24 mouse cellular contexts compared by ENCODE assay signal in genomic region chr17:88437391-88437790, GRCm38 (mm10). TPM values are rescaled to one million over a fixed set of nuclear protein-coding genes. Genes with fewer than 3 reads are reported as not detected.
DNase-seq lines count a peak whose midpoint lies in the region; ATAC-seq and TF ChIP-seq lines count a peak whose summit lies in the region.
"Had no signal": no experiment of that assay in that cellular context is flagged by ENCODE, and none has a peak within 500 bp of the region (broad histone marks: within the 10 kb centered on the region; RNA-seq: fewer than 3 reads in every experiment).

No protein-coding gene starts in this region.

- no peaks in the 10 kb centered on the region for H3K36me3 ChIP-seq in liver, embryonic 11.5 days (ENCODE audit: control insufficient read depth, insufficient read depth, low read length)
- no peaks in the 10 kb centered on the region for H3K36me3 ChIP-seq in intestine, embryonic 16.5 days (ENCODE audit: control insufficient read depth, insufficient read depth, low read length)
- no peaks in the 10 kb centered on the region for H3K36me3 ChIP-seq in liver, embryonic 14.5 days (replicated peaks; ENCODE audit: control insufficient read depth, insufficient read depth, low read depth)
- no peaks in the 10 kb centered on the region for H3K36me3 ChIP-seq in small intestine, adult 2 months (ENCODE audit: control insufficient read depth, insufficient read depth, low read length)
- no peaks in the 10 kb centered on the region for H3K36me3 ChIP-seq in forebrain, embryonic 16.5 days (ENCODE audit: control insufficient read depth, insufficient read depth)
- no peaks in the 10 kb centered on the region for H3K36me3 ChIP-seq in hindbrain, embryonic 11.5 days (ENCODE audit: control insufficient read depth, insufficient read depth, low read length)
- H3K36me3 ChIP-seq: embryonic facial prominence, embryonic 10.5 days; G1E; heart, embryonic 13.5 days; hindbrain, embryonic 13.5 days had no signal

- no peak for ATAC-seq in liver, embryonic 11.5 days (replicated peaks; ENCODE audit: low FRiP score)
- ATAC-seq in intestine, embryonic 16.5 days = no peak
- no peak for ATAC-seq in liver, embryonic 14.5 days (ENCODE audit: insufficient read depth)
- no peak for ATAC-seq in forebrain, embryonic 16.5 days
- no peak for ATAC-seq in hindbrain, embryonic 11.5 days (ENCODE audit: low FRiP score)
- ATAC-seq: CD4-positive, CD25-positive, alpha-beta regulatory T cell, adult 4 months; forebrain, embryonic 13.5 days; Patski had no signal

- H3K9ac ChIP-seq in liver, embryonic 11.5 days (ENCODE audit: low read depth, low read length) = no peak overlapping the region
- H3K9ac ChIP-seq in intestine, embryonic 16.5 days (ENCODE audit: low read depth, low read length) = no peak overlapping the region
- no peak overlapping the region for H3K9ac ChIP-seq in liver, embryonic 14.5 days (replicated peaks)
- H3K9ac ChIP-seq in forebrain, embryonic 16.5 days (replicated peaks; ENCODE audit: low read depth, low read length) = no peak overlapping the region
- no peak overlapping the region for H3K9ac ChIP-seq in hindbrain, embryonic 11.5 days (ENCODE audit: low read depth, low read length)
- H3K9ac ChIP-seq: forebrain, embryonic 13.5 days; heart, embryonic 13.5 days; hindbrain, embryonic 13.5 days had no signal

- no peak overlapping the region for H3K4me2 ChIP-seq in liver, embryonic 11.5 days
- no peak overlapping the region for H3K4me2 ChIP-seq in intestine, embryonic 16.5 days (ENCODE audit: low read depth, low read length)
- no peak overlapping the region for H3K4me2 ChIP-seq in liver, embryonic 14.5 days (ENCODE audit: low read depth)
- H3K4me2 ChIP-seq in forebrain, embryonic 16.5 days (ENCODE audit: low read length) = no peak overlapping the region
- no peak overlapping the region for H3K4me2 ChIP-seq in hindbrain, embryonic 11.5 days (replicated peaks; ENCODE audit: low read depth, low read length)
- H3K4me2 ChIP-seq: forebrain, embryonic 13.5 days; heart, embryonic 13.5 days; hindbrain, embryonic 13.5 days had no signal

- no peak overlapping the region for H3K27ac ChIP-seq in liver, embryonic 11.5 days (ENCODE audit: low read depth, low read length)
- peak overlapping the region; percentile 47 for H3K27ac ChIP-seq in intestine, embryonic 16.5 days (ENCODE audit: low read length)
- H3K27ac ChIP-seq in liver, embryonic 14.5 days = no peak overlapping the region
- peak overlapping the region; percentile 78 for H3K27ac ChIP-seq in small intestine, adult 2 months (ENCODE audit: insufficient read depth, low read depth, low read length)
- no peak overlapping the region for H3K27ac ChIP-seq in forebrain, embryonic 16.5 days (ENCODE audit: low read length)
- no peak overlapping the region for H3K27ac ChIP-seq in hindbrain, embryonic 11.5 days (ENCODE audit: low read depth, low read length)
- H3K27ac ChIP-seq: embryonic facial prominence, embryonic 10.5 days; forebrain, embryonic 13.5 days; gastrocnemius, adult 2 months; heart, embryonic 13.5 days; hindbrain, embryonic 13.5 days had no signal

- H3K9me3 ChIP-seq in liver, embryonic 11.5 days (ENCODE audit: control insufficient read depth, low read length) = peaks cover 2% of the 10 kb centered on the region; the same call in 1 of the 2 replicates
- H3K9me3 ChIP-seq in intestine, embryonic 16.5 days (ENCODE audit: control insufficient read depth, low read length) = no peaks in the 10 kb centered on the region
- H3K9me3 ChIP-seq in liver, embryonic 14.5 days (ENCODE audit: control insufficient read depth, low read length) = no peaks in the 10 kb centered on the region; the same call in none of the 2 replicates
- H3K9me3 ChIP-seq in forebrain, embryonic 16.5 days (ENCODE audit: control insufficient read depth, low read length) = no peaks in the 10 kb centered on the region
- H3K9me3 ChIP-seq in hindbrain, embryonic 11.5 days (ENCODE audit: control insufficient read depth, low read length) = no peaks in the 10 kb centered on the region
- H3K9me3 ChIP-seq: embryonic facial prominence, embryonic 10.5 days; forebrain, embryonic 13.5 days; G1E; heart, embryonic 13.5 days; hindbrain, embryonic 13.5 days had no signal

- H3K4me3 ChIP-seq in liver, embryonic 11.5 days (ENCODE audit: low read depth, low read length) = no peak overlapping the region
- no peak overlapping the region for H3K4me3 ChIP-seq in intestine, embryonic 16.5 days (ENCODE audit: low read length)
- no peak overlapping the region for H3K4me3 ChIP-seq in liver, embryonic 14.5 days (ENCODE audit: insufficient read depth in 1 of 2, low read depth in 2 of 2, low read length in 2 of 2)
- H3K4me3 ChIP-seq in small intestine, adult 2 months (ENCODE audit: low read depth, low read length) = no peak overlapping the region
- no peak overlapping the region for H3K4me3 ChIP-seq in forebrain, embryonic 16.5 days (replicated peaks; ENCODE audit: low read length)
- H3K4me3 ChIP-seq in hindbrain, embryonic 11.5 days (ENCODE audit: low read depth, low read length) = no peak overlapping the region
- H3K4me3 ChIP-seq: embryonic facial prominence, embryonic 10.5 days; forebrain, embryonic 13.5 days; gastrocnemius, adult 2 months; heart, embryonic 13.5 days; hindbrain, embryonic 13.5 days had no signal

- peaks cover 7% of the 10 kb centered on the region for H3K4me1 ChIP-seq in liver, embryonic 11.5 days (replicated peaks; ENCODE audit: control insufficient read depth, insufficient read depth, low read length)
- H3K4me1 ChIP-seq in intestine, embryonic 16.5 days (ENCODE audit: control insufficient read depth, insufficient read depth, low read length) = no peaks in the 10 kb centered on the region
- peaks cover 18 to 23% of the 10 kb centered on the region in 2 experiments for H3K4me1 ChIP-seq in liver, embryonic 14.5 days (replicated peaks; ENCODE audit: control insufficient read depth in 2 of 2, insufficient read depth in 2 of 2, low read length in 1 of 2)
- peaks cover 9% of the 10 kb centered on the region; the same call in 1 of the 2 replicates for H3K4me1 ChIP-seq in small intestine, adult 2 months (ENCODE audit: control insufficient read depth, insufficient read depth, insufficient read length, low read length)
- no peaks in the 10 kb centered on the region for H3K4me1 ChIP-seq in forebrain, embryonic 16.5 days (replicated peaks; ENCODE audit: control insufficient read depth, insufficient read depth, low read length)
- H3K4me1 ChIP-seq in hindbrain, embryonic 11.5 days (replicated peaks; ENCODE audit: control insufficient read depth, insufficient read depth, low read length) = no peaks in the 10 kb centered on the region
- H3K4me1 ChIP-seq: forebrain, embryonic 13.5 days; hindbrain, embryonic 13.5 days had no signal

- H3K27me3 ChIP-seq in liver, embryonic 11.5 days (replicated peaks; ENCODE audit: control insufficient read depth, insufficient read depth, low read length) = no peaks in the 10 kb centered on the region
- no peaks in the 10 kb centered on the region for H3K27me3 ChIP-seq in intestine, embryonic 16.5 days (replicated peaks; ENCODE audit: control insufficient read depth, insufficient read depth, low read length)
- no peaks in the 10 kb centered on the region for H3K27me3 ChIP-seq in liver, embryonic 14.5 days (ENCODE audit: control insufficient read depth, insufficient read depth, low read length)
- no peaks in the 10 kb centered on the region for H3K27me3 ChIP-seq in small intestine, adult 2 months (ENCODE audit: control insufficient read depth, insufficient read depth, low read length)
- H3K27me3 ChIP-seq in forebrain, embryonic 16.5 days (replicated peaks; ENCODE audit: control insufficient read depth, insufficient read depth, low read length) = no peaks in the 10 kb centered on the region
- H3K27me3 ChIP-seq in hindbrain, embryonic 11.5 days (ENCODE audit: control insufficient read depth, insufficient read depth, low read length) = no peaks in the 10 kb centered on the region
- H3K27me3 ChIP-seq: heart, embryonic 13.5 days; hindbrain, embryonic 13.5 days had no signal

- peak; percentile 62 for TF ChIP-seq EP300 in liver, embryonic 14.5 days (IDR thresholded peaks at IDR 0.05; ENCODE audit: low read depth)

- 67% methylated on average over 1 of the region's 1 CpGs for WGBS in liver, embryonic 11.5 days
- WGBS in intestine, embryonic 16.5 days = 79% methylated on average over 1 of the region's 1 CpGs
- 15% methylated on average over 1 of the region's 1 CpGs for WGBS in liver, embryonic 14.5 days (ENCODE audit: insufficient replicate concordance)
- WGBS in small intestine, adult 2 months = 85% methylated on average over 1 of the region's 1 CpGs
- 90% methylated on average over 1 of the region's 1 CpGs for WGBS in forebrain, embryonic 16.5 days
- WGBS in hindbrain, embryonic 11.5 days = 84% methylated on average over 1 of the region's 1 CpGs

- TF ChIP-seq CTCF in liver, embryonic 14.5 days (IDR thresholded peaks at IDR 0.05; ENCODE audit: low read depth) = no peak
- TF ChIP-seq CTCF in small intestine, adult 2 months (IDR thresholded peaks at IDR 0.05; ENCODE audit: extremely low read depth, insufficient read length, insufficient replicate concordance, low read depth, low read length) = no peak

- peak; percentile 37 for DNase-seq in liver
- no peak for DNase-seq in liver, embryonic 11.5 days (ENCODE audit: low spot score)
- DNase-seq in liver, embryonic 14.5 days (ENCODE audit: low read depth in 3 of 3, low spot score in 3 of 3) = peak in 1 of 3 experiments; percentile 62
- no peak for DNase-seq in kidney, postnatal 10 days
- no peak for DNase-seq in hindbrain, embryonic 11.5 days (ENCODE audit: low spot score)
- DNase-seq: adrenal gland, adult 2 months; adrenal gland, postnatal 36 days; B cell, adult 2 months; cerebellum, adult 18-20 months; cerebellum, adult 9-11 months; cerebellum, postnatal 36 days; gastrocnemius, adult 2 months; gastrocnemius, postnatal 25 days; heart, postnatal 4 days had no signal

- no peak for TF ChIP-seq POLR2A in small intestine, adult 2 months (IDR thresholded peaks at IDR 0.05; ENCODE audit: low read depth, low read length)

RNA-seq across cellular contexts. Expression of gene Foxn2, which starts 3.1 kb away (rescaled TPM):
- 15.0 and 15.3 TPM in 2 replicates for polyA plus RNA-seq in liver, embryonic 11.5 days (2014; fragmentation: Nextera tagmentation; extraction: Ambion mirVana)
- polyA plus RNA-seq in intestine, embryonic 16.5 days (2015; fragmentation: Nextera tagmentation; extraction: Ambion mirVana) = 14.6 and 15.4 TPM in 2 replicates
- 3.0 and 4.8 TPM in 2 replicates for polyA plus RNA-seq in liver, embryonic 14.5 days (2012; rRNA removed)
- 8.8 TPM in 2 replicates for polyA plus RNA-seq in liver, embryonic 14.5 days (2014; fragmentation: Nextera tagmentation; extraction: Ambion mirVana)
- 2.1 and 2.5 TPM in 2 replicates for polyA plus RNA-seq in small intestine, adult 2 months (2012; rRNA removed)
- polyA plus RNA-seq in forebrain, embryonic 16.5 days (2015; fragmentation: Nextera tagmentation; extraction: Ambion mirVana) = 11.6 and 13.0 TPM in 2 replicates
- polyA plus RNA-seq in hindbrain, embryonic 11.5 days (2014; fragmentation: Nextera tagmentation; extraction: Ambion mirVana) = 9.2 and 9.6 TPM in 2 replicates

Comparison
In these comparisons a context has a peak if more than half of its experiments do, and no peak if none do; other contexts are left out.
1. H3K27ac ChIP-seq: peak in intestine, embryonic 16.5 days (single experiment) and small intestine, adult 2 months (single experiment); none in liver, embryonic 11.5 days (single experiment), liver, embryonic 14.5 days (single experiment), forebrain, embryonic 16.5 days (single experiment) and hindbrain, embryonic 11.5 days (single experiment).